Mouse (Mus musculus) intestine, embryonic 14.5 days (tissue): ENCODE measurements at regions not wholly inside any gene's neighbourhood (a gene's known extent, or its start where the extent isn't known, plus 50 kb on each side); places are given as distances from the start of the nearest gene placed in this dataset.

Source experiments
- ATAC-seq: fragments of 200-750 bp; cut with Nextera tagmentation; replicated peaks from 2 replicates; pipeline ENCODE4 v1.8.0; 2017; ENCODE audit warnings: low read depth, moderate number of reproducible peaks, moderate TSS enrichment, moderate library complexity; ENCODE audit not compliant: low FRiP score, low TSS enrichment
- DNase-seq: peaks from one replicate; pipeline ENCODE4 v3.0.0-alpha.2; 2018; ENCODE audit warnings: low spot score
- H3K27ac ChIP-seq: fragments of 300-500 bp; sonication (generic); 2 replicates; pipeline ENCODE4 v1.5.1; 2014; ENCODE audit warnings: low read depth, mild to moderate bottlenecking, control low read depth
- H3K27me3 ChIP-seq: fragments of 300-500 bp; sonication (generic); replicated peaks from 2 replicates; pipeline ENCODE4 v1.6.1; 2014; ENCODE audit warnings: low read length, control low read depth; ENCODE audit not compliant: control insufficient read depth, insufficient read depth
- H3K36me3 ChIP-seq: fragments of 300-500 bp; sonication (generic); 2 replicates; pipeline ENCODE4 v1.6.1; 2014; ENCODE audit warnings: low read length, control low read depth; ENCODE audit not compliant: control insufficient read depth, insufficient read depth
- H3K4me1 ChIP-seq: fragments of 300-500 bp; sonication (generic); replicated peaks from 2 replicates; pipeline ENCODE4 v1.6.1; 2014; ENCODE audit warnings: low read length, control low read depth, mixed read lengths; ENCODE audit not compliant: control insufficient read depth, insufficient read depth
- H3K4me2 ChIP-seq: fragments of 300-500 bp; sonication (generic); 2 replicates; pipeline ENCODE4 v1.6.1; 2014; ENCODE audit warnings: low read length
- H3K4me3 ChIP-seq: fragments of 300-500 bp; sonication (generic); 2 replicates; pipeline ENCODE4 v1.5.1; 2014; ENCODE audit warnings: low read depth, low read length, control low read depth, mixed read lengths
- H3K9ac ChIP-seq: fragments of 300-500 bp; sonication (generic); 2 replicates; pipeline ENCODE4 v1.6.1; 2014; ENCODE audit warnings: mild to moderate bottlenecking, low read length
- H3K9me3 ChIP-seq: fragments of 300-500 bp; sonication (generic); 2 replicates; pipeline ENCODE4 v1.6.1; 2016; ENCODE audit warnings: low read length, control low read depth; ENCODE audit not compliant: control insufficient read depth
- WGBS: fragments of 180-500 bp; shearing (Covaris S2); extraction: QIAGEN DNeasy Blood & Tissue Kit; methylation state at CpG from one replicate; pipeline ENCODE4 v1.1.7; 2014; 5-methylcytosine and 5-hydroxymethylcytosine counted together

- WGBS, result 80% methylated on average over 6 of the region's 6 CpGs
- H3K9me3 ChIP-seq, result no peaks in the 10 kb centered on the region
- H3K36me3 ChIP-seq, result no peaks in the 10 kb centered on the region
- no peaks in the 10 kb centered on the region for H3K4me1 ChIP-seq
- no peak overlapping the region for H3K4me3 ChIP-seq
- no peak overlapping the region for H3K9ac ChIP-seq
- no peak overlapping the region for H3K27ac ChIP-seq
- ATAC-seq (no peak; the same call in 1 of the 2 replicates), DNase-seq (no peak)
- no peak overlapping the region for H3K4me2 ChIP-seq
- H3K27me3 ChIP-seq, result no peaks in the 10 kb centered on the region
These were observed 392.8 kb upstream of the Cobl start for GRCm38 (mm10) chr11:12857358-12858199.

GRCm38 (mm10) chr11:12847793-12848192 lies 383.0 kb upstream of the Cobl start:
- Histone ChIP-seq H3K9me3 (no peaks in the 10 kb centered on the region), H3K27ac (no peak overlapping the region), H3K4me2 (no peak overlapping the region), H3K4me1 (no peaks in the 10 kb centered on the region), H3K9ac (no peak overlapping the region), H3K36me3 (no peaks in the 10 kb centered on the region), H3K27me3 (no peaks in the 10 kb centered on the region), H3K4me3 (no peak overlapping the region)
- DNase-seq, result no peak
- ATAC-seq, result no peak

DNA sequence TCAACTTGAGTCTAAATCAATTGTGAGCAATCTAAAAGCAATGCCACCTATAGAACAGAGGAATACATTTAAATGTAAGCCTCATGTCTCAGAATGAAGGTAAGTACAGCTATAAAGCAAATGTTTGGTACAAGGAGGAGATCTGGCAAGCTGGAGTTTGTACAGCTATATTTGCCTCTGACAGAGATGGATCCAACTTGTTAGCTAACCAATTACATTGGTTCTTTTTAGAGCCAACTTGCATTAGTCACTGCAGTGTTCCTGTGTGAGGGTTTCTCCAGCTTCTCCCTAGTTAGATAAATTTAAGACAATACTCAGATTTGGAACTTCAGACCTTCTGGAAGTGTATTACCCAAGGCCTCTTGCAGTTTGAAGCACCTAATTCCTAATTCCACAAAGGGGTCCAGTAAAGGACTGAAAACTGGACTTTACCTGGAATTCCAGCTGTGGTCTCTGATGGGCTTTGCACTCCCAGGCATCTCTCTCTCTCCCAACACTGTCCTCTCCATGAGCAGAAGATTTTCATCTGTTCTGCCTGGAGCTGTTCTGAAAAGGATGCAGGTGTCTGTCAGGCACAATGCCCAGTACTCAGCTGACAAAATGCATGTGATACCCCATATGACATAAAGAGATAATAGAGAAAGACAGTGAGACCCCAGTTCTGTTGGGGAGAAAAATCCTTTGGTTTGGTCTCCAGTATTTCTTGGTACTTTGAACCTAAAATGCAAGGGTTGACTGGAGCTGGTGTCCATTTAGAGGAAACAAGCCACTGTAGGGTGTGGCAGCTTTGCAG lies 379.1 kb upstream of the Cobl start:
- H3K9me3 ChIP-seq, result no peaks in the 10 kb centered on the region
- no peak overlapping the region for H3K9ac ChIP-seq
- no peak overlapping the region for H3K27ac ChIP-seq
- no peaks in the 10 kb centered on the region for H3K36me3 ChIP-seq
- ATAC-seq (no peak), DNase-seq (no peak)
- no peak overlapping the region for H3K4me2 ChIP-seq
- no peaks in the 10 kb centered on the region for H3K27me3 ChIP-seq
- H3K4me3 ChIP-seq, result no peak overlapping the region
- no peaks in the 10 kb centered on the region for H3K4me1 ChIP-seq

- no peaks in the 10 kb centered on the region for H3K9me3 ChIP-seq
- DNase-seq (no peak), ATAC-seq (no peak)
- H3K27me3 ChIP-seq, result no peaks in the 10 kb centered on the region
- 80% methylated on average over 2 of the region's 2 CpGs for WGBS
- H3K4me3 ChIP-seq, result no peak overlapping the region
- no peak overlapping the region for H3K4me2 ChIP-seq
- no peaks in the 10 kb centered on the region for H3K36me3 ChIP-seq
- H3K27ac ChIP-seq, result no peak overlapping the region
- H3K9ac ChIP-seq, result no peak overlapping the region
- H3K4me1 ChIP-seq, result no peaks in the 10 kb centered on the region
These were observed 376.6 kb upstream of the Cobl start for GRCm38 (mm10) chr11:12841393-12841792.

DNA sequence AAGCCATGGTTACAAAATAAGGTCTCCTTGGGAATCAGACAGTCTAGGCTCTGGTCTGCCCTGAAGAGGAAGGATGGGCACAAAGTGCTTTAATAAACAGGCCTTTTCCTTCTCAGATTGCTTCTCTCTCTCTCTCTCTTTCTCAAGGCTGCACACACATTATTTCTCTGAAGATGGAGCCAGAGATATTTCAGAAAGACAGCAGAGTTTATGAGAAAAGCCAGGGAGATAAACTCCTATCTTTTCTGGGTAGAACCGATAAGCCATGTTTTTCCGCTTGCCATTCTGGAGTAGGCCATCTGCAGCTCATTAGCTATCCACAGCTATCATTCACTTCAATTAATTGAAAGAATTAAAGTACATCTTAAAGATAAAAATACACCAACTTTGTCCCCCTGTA lies 373.2 kb upstream of the Cobl start:
- WGBS, result 60% methylated on average over 2 of the region's 2 CpGs
- Histone ChIP-seq H3K9me3 (no peaks in the 10 kb centered on the region), H3K4me2 (no peak overlapping the region), H3K27ac (no peak overlapping the region), H3K9ac (no peak overlapping the region), H3K4me3 (no peak overlapping the region), H3K4me1 (no peaks in the 10 kb centered on the region), H3K27me3 (no peaks in the 10 kb centered on the region), H3K36me3 (no peaks in the 10 kb centered on the region)
- DNase-seq (no peak), ATAC-seq (no peak)

DNA sequence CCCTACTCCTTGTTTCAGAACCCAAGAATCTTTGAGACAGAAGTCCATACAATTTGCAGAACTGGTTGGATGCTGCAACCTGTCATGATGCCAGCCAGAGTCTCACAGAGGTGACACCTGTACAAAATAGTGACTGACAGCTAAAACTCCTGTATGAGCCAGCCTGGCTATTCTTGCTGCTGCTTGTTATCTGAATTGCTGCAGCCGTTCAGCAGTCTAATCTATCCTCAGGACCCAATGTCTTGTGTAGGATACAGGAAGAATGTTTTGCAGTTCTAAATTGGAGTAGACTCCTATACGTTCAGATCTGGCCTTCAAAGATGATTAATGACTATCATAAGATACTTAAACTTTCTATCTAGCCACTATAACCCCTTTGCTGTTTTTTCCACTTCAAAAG lies 372.6 kb upstream of the Cobl start:
- H3K9ac ChIP-seq, result no peak overlapping the region
- no peak for ATAC-seq
- no peaks in the 10 kb centered on the region for H3K4me1 ChIP-seq
- H3K4me3 ChIP-seq, result no peak overlapping the region
- DNase-seq, result no peak
- no peaks in the 10 kb centered on the region for H3K36me3 ChIP-seq
- 48% methylated on average over 2 of the region's 2 CpGs for WGBS
- H3K9me3 ChIP-seq, result no peaks in the 10 kb centered on the region
- H3K27me3 ChIP-seq, result no peaks in the 10 kb centered on the region
- H3K27ac ChIP-seq, result no peak overlapping the region
- no peak overlapping the region for H3K4me2 ChIP-seq

DNA sequence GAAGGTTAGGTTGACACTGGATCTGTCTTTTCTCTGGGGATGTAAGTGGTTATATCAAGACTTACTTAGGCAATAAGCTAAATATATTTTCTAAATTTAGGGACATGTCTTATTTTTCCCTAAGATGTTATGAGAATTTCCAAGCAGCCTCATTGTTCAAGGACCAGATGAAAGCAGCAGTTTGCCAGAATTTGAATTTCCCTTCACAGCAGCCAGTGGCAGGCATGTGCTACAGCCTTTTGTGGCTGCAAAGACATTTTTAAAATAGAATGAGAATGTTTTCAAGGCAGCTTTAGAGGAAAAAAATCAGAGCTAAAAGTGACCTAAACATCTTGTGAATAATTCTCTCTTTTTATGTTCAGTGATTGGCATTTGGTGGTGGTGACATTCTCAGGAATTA lies 371.6 kb upstream of the Cobl start:
- Histone ChIP-seq H3K27ac (no peak overlapping the region), H3K4me2 (no peak overlapping the region), H3K9me3 (no peaks in the 10 kb centered on the region), H3K36me3 (no peaks in the 10 kb centered on the region), H3K4me3 (no peak overlapping the region), H3K4me1 (no peaks in the 10 kb centered on the region), H3K9ac (no peak overlapping the region), H3K27me3 (no peaks in the 10 kb centered on the region)
- DNase-seq (no peak), ATAC-seq (no peak)

DNA sequence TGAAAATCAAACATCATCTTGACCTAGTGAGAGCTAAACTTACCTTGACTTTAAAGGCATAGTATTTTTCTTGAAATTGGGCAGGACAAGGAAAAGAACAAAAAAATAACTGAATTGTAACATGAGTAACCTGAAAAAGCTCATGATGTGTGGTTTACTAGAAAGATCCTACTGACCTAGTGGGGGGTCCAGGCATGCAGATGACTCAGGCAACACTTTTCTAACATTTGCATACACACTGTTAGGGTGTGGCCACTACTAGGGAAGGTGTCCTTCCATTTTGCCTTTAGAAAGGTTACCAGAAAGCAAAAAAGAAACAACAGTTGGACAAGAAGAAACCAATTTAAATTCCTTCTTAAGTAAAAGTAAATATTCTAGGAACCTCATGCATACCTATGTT lies 347.3 kb upstream of the Cobl start:
- H3K9me3 ChIP-seq, result no peaks in the 10 kb centered on the region
- H3K4me1 ChIP-seq, result no peaks in the 10 kb centered on the region
- H3K27me3 ChIP-seq, result no peaks in the 10 kb centered on the region
- H3K9ac ChIP-seq, result no peak overlapping the region
- DNase-seq, result no peak
- H3K4me2 ChIP-seq, result no peak overlapping the region
- ATAC-seq, result no peak
- no peaks in the 10 kb centered on the region for H3K36me3 ChIP-seq
- no peak overlapping the region for H3K4me3 ChIP-seq
- no peak overlapping the region for H3K27ac ChIP-seq
